Mouse (Mus musculus) lung, postnatal 0 days (tissue): Measurements from ENCODE around the gene Dennd6a. TPM values are rescaled to one million over a fixed set of nuclear protein-coding genes. Genes with fewer than 3 reads are reported as not detected.
"Not testable (repeated sequence)": the region's sequence is repeated elsewhere in the genome, so short reads cannot be mapped to it uniquely, and the experiment has no call there.

Experiments used
- ATAC-seq: fragments of 200-750 bp; cut with Nextera tagmentation; 2 replicates; pipeline ENCODE4 v1.8.0; 2017; ENCODE audit warnings: moderate library complexity
- DNase-seq: peaks from one replicate; pipeline ENCODE4 v3.0.0-alpha.2; 2016; ENCODE audit warnings: low spot score
- H3K27ac ChIP-seq: fragments of 300-500 bp; sonication (generic); 2 replicates; pipeline ENCODE4 v1.5.1; 2014; ENCODE audit warnings: antibody characterized with exemption, mild to moderate bottlenecking, low read length, mixed read lengths
- H3K27me3 ChIP-seq: fragments of 300-500 bp; sonication (generic); replicated peaks from 2 replicates; pipeline ENCODE4 v1.6.1; 2014; ENCODE audit warnings: low read length, mixed read lengths; ENCODE audit not compliant: insufficient read depth
- H3K36me3 ChIP-seq: fragments of 300-500 bp; sonication (generic); 2 replicates; pipeline ENCODE4 v1.6.1; 2014; ENCODE audit warnings: low read length, mixed read lengths; ENCODE audit not compliant: insufficient read depth
- H3K4me1 ChIP-seq: fragments of 300-500 bp; sonication (generic); 2 replicates; pipeline ENCODE4 v1.6.1; 2014; ENCODE audit warnings: antibody characterized with exemption, low read depth, low read length, mixed read lengths; ENCODE audit not compliant: insufficient read depth
- H3K4me2 ChIP-seq: fragments of 300-500 bp; sonication (generic); replicated peaks from 2 replicates; pipeline ENCODE4 v1.6.1; 2014; ENCODE audit warnings: low read depth, mild to moderate bottlenecking, low read length, moderate library complexity, mixed read lengths
- H3K4me3 ChIP-seq: fragments of 300-500 bp; sonication (generic); 2 replicates; pipeline ENCODE4 v1.5.1; 2014; ENCODE audit warnings: low read depth, low read length
- H3K9ac ChIP-seq: fragments of 300-500 bp; sonication (generic); replicated peaks from 2 replicates; pipeline ENCODE4 v1.6.1; 2014; ENCODE audit warnings: low read depth, mild to moderate bottlenecking
- H3K9me3 ChIP-seq: fragments of 300-500 bp; sonication (generic); 2 replicates; pipeline ENCODE4 v1.6.1; 2016; ENCODE audit warnings: low read length, mixed read lengths
- CTCF ChIP-seq: IDR thresholded peaks from 2 replicates; pipeline ENCODE4 v1.5.1; 2016; ENCODE audit warnings: antibody characterized with exemption, mild to moderate bottlenecking
- EP300 ChIP-seq: IDR thresholded peaks from 2 replicates; pipeline ENCODE4 v1.6.1; 2016; ENCODE audit warnings: antibody characterized with exemption, mild to moderate bottlenecking, control low read depth
- WGBS: fragments of 180-500 bp; shearing (Covaris S2); extraction: QIAGEN DNeasy Blood & Tissue Kit; methylation state at CpG from one replicate; pipeline ENCODE4 v1.1.7; 2014; 5-methylcytosine and 5-hydroxymethylcytosine counted together
- polyA plus RNA-seq: library from polyadenylated mRNA; unstranded; fragments of >200 nt; fragmentation: Nextera tagmentation; extraction: Ambion mirVana; gene quantifications from 2 replicates; pipeline ENCODE4 v1.2.1, GENCODE M21; 2015

Gene Dennd6a
- 30.7 and 30.8 TPM in 2 replicates for polyA plus RNA-seq

GRCm38 (mm10) chr14:26573556-26573955 is at the start of gene Dennd6a:
TSS of gene Dennd6a (plus strand) at chr14:26573856.
- 73% methylated on average over 5 of the region's 5 CpGs for WGBS
- not testable (repeated sequence) for H3K4me3 ChIP-seq, DNase-seq, ATAC-seq, H3K9me3 ChIP-seq, H3K4me2 ChIP-seq, H3K9ac ChIP-seq, H3K27ac ChIP-seq, H3K36me3 ChIP-seq, H3K27me3 ChIP-seq, H3K4me1 ChIP-seq

- Histone ChIP-seq H3K9ac (no peak overlapping the region), H3K36me3 (no peaks in the 10 kb centered on the region), H3K27ac (no peak overlapping the region), H3K4me2 (no peak overlapping the region), H3K4me3 (no peak overlapping the region), H3K4me1 (peaks cover 7% of the 10 kb centered on the region; the same call in 1 of the 2 replicates), H3K9me3 (no peaks in the 10 kb centered on the region), H3K27me3 (no peaks in the 10 kb centered on the region)
- ATAC-seq (no peak), DNase-seq (no peak)
- TF ChIP-seq EP300 = no peak
- no peak for TF ChIP-seq CTCF
- 34% methylated on average over 3 of the region's 3 CpGs for whole genome bisulfite sequencing
Observed at GRCm38 (mm10) chr14:26525955-26526354, 47.7 kb upstream of the Dennd6a start.

- no peak overlapping the region for H3K27ac ChIP-seq
- H3K36me3 ChIP-seq = no peaks in the 10 kb centered on the region
- no peaks in the 10 kb centered on the region for H3K27me3 ChIP-seq
- DNase-seq = peak; percentile 39
- WGBS = 53% methylated on average over 2 of the region's 2 CpGs
- H3K4me1 ChIP-seq = peaks cover 7% of the 10 kb centered on the region; the same call in 1 of the 2 replicates
- H3K9ac ChIP-seq = no peak overlapping the region
- TF ChIP-seq EP300 = no peak
- TF ChIP-seq CTCF = no peak
- H3K4me2 ChIP-seq = no peak overlapping the region
- no peaks in the 10 kb centered on the region for H3K9me3 ChIP-seq
- ATAC-seq = no peak
- no peak overlapping the region for H3K4me3 ChIP-seq
Observed at GRCm38 (mm10) chr14:26528296-26528695, 45.4 kb upstream of the Dennd6a start.

GRCm38 (mm10) chr14:26530350-26530749 is 43.3 kb upstream of the Dennd6a start:
- DNase-seq (no peak), ATAC-seq (no peak)
- TF ChIP-seq CTCF = no peak
- TF ChIP-seq EP300 = no peak
- Histone ChIP-seq H3K4me2 (no peak overlapping the region), H3K36me3 (no peaks in the 10 kb centered on the region), H3K27me3 (no peaks in the 10 kb centered on the region), H3K9ac (no peak overlapping the region), H3K4me3 (no peak overlapping the region), H3K9me3 (no peaks in the 10 kb centered on the region), H3K4me1 (peaks cover 7% of the 10 kb centered on the region; the same call in 1 of the 2 replicates), H3K27ac (no peak overlapping the region)
- 52% methylated on average over 7 of the region's 7 CpGs for WGBS

GRCm38 (mm10) chr14:26531410-26532313 is 42.0 kb upstream of the Dennd6a start:
- WGBS = 56% methylated on average over 10 of the region's 10 CpGs
- ATAC-seq = no peak
- no peak overlapping the region; the same call in 1 of the 2 replicates for H3K4me2 ChIP-seq
- peaks cover 7% of the 10 kb centered on the region; the same call in 1 of the 2 replicates for H3K4me1 ChIP-seq
- H3K36me3 ChIP-seq = no peaks in the 10 kb centered on the region
- H3K4me3 ChIP-seq = no peak overlapping the region
- no peak for DNase-seq
- H3K27me3 ChIP-seq = no peaks in the 10 kb centered on the region
- no peak overlapping the region for H3K9ac ChIP-seq
- H3K27ac ChIP-seq = no peak overlapping the region
- TF ChIP-seq CTCF (no peak), EP300 (no peak)
- no peaks in the 10 kb centered on the region for H3K9me3 ChIP-seq

GRCm38 (mm10) chr14:26532752-26533151 is 40.9 kb upstream of the Dennd6a start:
- ATAC-seq = no peak
- DNase-seq = peak; percentile 24
- Histone ChIP-seq H3K27me3 (no peaks in the 10 kb centered on the region), H3K9me3 (no peaks in the 10 kb centered on the region), H3K27ac (no peak overlapping the region), H3K4me2 (peak overlapping the region; percentile 94), H3K36me3 (no peaks in the 10 kb centered on the region), H3K4me3 (peak overlapping the region; percentile 97), H3K4me1 (peaks cover 7% of the 10 kb centered on the region; the same call in 1 of the 2 replicates), H3K9ac (peak overlapping the region; percentile 82; the same call in 1 of the 2 replicates)
- TF ChIP-seq CTCF (no peak), EP300 (no peak)
- 34% methylated on average over 9 of the region's 9 CpGs for WGBS
